Mouse (Mus musculus): ENCODE results near the gene Pdcd10. TPM values are rescaled to one million over a fixed set of nuclear protein-coding genes. Genes with fewer than 3 reads are reported as not detected.

Pdcd10 gene
- polyA plus RNA-seq, 1 experiment = 62.1 TPM

DNA sequence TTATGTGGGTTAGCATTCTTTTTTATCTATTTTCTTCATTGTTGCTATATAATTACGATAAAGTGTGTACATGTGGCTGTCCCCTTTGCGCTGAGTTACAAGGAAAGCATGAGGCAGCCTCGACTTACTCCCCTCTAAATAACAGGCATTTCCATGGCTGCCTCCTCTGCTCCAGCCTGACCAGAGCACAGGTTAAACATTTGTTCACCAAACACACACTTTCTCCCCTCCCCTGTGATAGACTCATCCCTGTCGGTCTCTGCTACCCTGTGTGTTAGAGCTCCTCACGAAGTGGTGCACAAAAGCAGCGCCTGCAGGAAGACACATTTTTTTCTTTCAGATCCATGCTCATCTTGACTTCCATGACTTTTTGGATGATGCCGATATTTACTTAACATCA, 82.0 kb downstream of the Pdcd10 start:
- DNase-seq (ENCODE audit: low spot score) = no peak

GRCm38 (mm10) chr3:75468154-75468553, 88.5 kb downstream of the Pdcd10 start:
- no peak for DNase-seq (ENCODE audit: low spot score)

Other genes starting within 250 kb of the Pdcd10 start
- not detected in 2 replicates for gene Wdr49, start 74.7 kb downstream of the Pdcd10 start, polyA plus RNA-seq (2012; rRNA removed)
- 3.0 and 3.2 TPM in 2 replicates for gene Serpini1, start 691 bp upstream of the Pdcd10 start, polyA plus RNA-seq (2012; rRNA removed)
- gene Gm29133, start 191.3 kb upstream of the Pdcd10 start, polyA plus RNA-seq (2012; rRNA removed) = not detected in 2 replicates